Mouse (Mus musculus): Measurements from ENCODE around the gene Tmtc2.
A peak's percentile ranks its signal among the peaks of the same experiment; 100 is the strongest.

The Tmtc2 gene

DNA sequence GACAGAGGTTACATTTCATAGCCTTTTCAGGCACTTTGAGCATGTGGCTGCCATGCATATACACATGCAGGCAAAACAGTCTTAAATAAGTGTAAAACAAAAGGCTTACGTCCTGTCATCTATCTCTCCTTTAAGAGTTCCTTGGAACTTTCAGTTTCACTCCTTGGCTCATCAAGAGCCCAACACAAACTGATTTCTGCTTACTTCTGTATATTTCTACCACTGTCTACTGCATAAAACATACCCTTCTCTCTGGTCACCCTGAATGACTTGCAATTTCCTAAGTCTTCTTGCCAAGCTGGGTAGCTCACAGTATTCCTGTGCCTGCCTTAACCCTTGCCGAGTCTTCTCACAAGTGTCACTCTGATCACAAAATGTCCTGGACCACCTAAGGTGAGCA lies 26.2 kb downstream of the Tmtc2 start:
- DNase-seq (ENCODE audit: low read depth, low spot score), result no peak

DNA sequence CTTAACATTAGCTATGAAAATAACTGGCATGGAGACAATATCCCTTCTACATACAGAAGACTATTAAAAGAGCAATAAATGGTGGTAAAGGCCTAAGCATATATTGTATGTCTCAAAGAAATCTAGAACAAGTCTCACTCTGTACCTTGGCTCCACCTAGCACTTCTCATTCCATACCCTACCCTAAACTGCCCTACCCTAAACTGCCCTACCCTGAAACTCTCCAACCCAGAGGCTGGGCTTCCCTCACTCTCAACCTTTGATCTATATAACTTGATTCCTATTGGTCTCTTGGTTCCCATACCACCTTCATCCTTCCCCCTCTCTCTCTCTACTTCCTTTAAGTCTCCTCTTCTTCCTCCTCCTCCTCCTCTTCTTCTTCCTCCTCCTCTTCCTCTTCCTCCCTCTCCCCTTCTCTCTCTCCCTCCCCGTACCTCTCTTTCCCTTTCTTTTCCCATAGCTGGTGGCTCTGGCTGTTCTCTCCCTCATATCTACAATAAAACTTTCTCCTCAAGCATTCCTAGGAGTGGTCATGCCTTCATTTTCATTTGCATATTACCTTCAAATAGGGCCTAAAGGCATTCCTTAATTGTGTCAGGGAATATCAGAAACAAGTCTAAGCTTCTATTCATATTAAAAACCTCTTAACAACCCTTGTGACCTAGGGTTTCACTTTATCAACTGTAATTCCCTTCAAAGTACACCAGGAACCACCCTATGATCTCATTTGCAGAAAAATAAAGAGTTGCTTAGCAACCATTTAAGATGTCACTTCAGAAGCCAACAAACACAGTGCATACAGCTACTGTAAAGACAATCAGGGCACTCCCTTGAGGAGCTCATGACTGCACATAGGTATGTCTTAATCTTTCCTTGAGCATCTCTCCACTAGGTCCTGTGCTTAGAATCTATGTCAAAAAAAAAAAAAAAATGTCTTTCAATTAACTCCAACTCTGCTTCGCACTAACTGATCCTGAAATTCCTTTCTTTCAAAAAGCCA lies 29.9 kb downstream of the Tmtc2 start:
- no peak for DNase-seq (ENCODE audit: low read depth, low spot score)

DNA sequence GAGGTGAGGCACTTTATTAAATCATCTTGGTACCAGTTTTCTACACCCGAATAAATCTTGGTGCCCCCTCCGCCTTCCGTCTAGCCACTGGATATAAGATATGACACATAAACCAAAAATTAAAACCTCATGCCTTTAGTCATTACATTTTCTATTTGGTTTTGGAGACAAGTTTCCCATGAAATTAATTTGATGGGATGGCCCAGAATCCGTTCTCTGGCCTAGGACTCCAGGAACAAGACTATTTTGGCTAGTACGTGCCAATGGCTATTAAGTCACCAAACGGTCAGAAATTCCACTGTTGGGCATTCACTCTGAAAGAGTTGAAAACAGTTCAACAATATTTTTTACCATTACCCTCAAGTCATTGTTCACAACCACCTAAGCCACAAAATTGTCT lies 32.2 kb downstream of the Tmtc2 start:
- DNase-seq (ENCODE audit: low read depth, low spot score), result no peak

DNA sequence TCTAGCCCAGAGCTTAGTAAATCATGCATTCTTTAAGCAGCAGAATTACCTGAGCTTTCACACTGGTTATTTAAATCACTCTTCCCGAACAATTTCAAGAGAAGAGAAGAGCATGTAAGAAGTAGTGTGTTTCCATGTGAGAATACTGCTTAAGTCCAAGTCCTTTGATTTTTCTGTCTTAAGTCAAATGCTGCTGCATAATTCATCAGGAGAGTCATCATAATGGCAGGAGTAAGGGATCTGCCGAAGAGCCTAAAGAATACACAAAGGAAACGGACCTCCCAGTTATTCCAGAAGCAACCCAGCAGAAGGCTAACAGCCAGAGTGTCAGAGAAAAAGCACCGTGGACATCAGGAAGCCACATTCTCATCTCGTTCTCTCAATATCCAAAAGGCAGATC lies 34.6 kb downstream of the Tmtc2 start:
- no peak for DNase-seq (ENCODE audit: low read depth, low spot score)

GRCm38 (mm10) chr10:105536910-105537309 lies 37.3 kb downstream of the Tmtc2 start:
- DNase-seq (ENCODE audit: low read depth, low spot score), result no peak

GRCm38 (mm10) chr10:105535848-105536247 lies 38.4 kb downstream of the Tmtc2 start:
- no peak for DNase-seq (ENCODE audit: low read depth, low spot score)

DNA sequence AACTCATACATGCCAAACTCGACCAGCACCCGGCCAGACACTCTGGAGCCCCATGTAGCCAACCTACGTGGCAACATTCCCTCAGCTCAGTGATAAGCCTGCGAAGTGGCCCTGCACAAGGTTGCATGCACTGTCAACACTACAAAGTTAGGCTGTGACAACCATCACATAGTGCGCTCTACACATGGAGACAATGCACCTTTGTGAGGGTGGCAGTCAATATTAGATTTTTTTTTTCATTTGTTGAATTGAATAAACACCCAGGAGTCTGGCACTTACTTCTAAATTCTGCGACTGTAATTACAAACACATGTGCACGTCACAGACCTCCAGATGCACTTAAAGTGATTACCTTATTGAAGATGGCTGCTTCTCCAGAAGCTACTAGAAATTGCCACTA lies 41.5 kb downstream of the Tmtc2 start:
- no peak for DNase-seq (ENCODE audit: low read depth, low spot score)

GRCm38 (mm10) chr10:105532019-105532525 lies 42.2 kb downstream of the Tmtc2 start:
- DNase-seq (ENCODE audit: low read depth, low spot score), result no peak

DNA sequence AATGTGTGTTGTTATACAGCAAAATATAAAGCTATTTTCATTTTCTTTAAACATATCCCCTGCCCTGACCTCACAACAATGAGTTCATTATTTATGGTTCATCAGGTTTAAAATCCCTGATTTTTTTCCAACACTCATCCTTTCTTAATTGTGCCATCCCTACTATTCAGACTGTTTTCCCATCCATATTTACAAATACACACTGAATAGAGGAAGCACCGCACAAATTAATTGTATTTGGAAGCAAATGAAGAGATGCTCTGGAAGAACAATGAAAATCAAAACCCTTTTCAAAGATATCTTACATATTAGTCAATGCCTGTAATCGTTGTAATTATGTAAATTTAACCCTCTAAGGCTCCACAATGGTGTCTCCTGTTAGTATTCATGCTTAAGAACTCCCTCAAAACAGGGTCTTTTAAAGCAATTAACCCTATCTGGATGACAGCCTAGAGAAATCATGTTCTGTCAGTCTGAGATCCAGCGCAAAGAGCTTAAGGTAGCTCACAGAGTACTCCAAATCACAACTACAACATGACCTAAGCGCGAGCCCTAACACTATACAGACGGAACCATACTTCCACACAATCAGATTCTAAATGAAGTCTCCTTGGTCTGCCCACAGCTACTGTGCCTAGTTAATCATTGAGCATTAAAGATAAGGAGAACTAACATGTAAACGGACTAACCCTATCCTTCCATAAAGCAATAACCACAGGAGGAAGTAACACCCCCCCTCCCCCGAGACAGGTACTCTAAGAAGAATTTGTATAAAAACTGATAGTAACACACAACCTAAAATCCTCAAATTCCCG lies 43.0 kb downstream of the Tmtc2 start:
- DNase-seq (ENCODE audit: low read depth, low spot score), result no peak

GRCm38 (mm10) chr10:105523405-105524088 lies 50.7 kb downstream of the Tmtc2 start:
- DNase-seq (ENCODE audit: low read depth, low spot score), result no peak

GRCm38 (mm10) chr10:105522431-105522830 lies 51.8 kb downstream of the Tmtc2 start:
- no peak for DNase-seq (ENCODE audit: low read depth, low spot score)

- DNase-seq (ENCODE audit: low read depth, low spot score), result no peak
These were observed 55.0 kb downstream of the Tmtc2 start for GRCm38 (mm10) chr10:105519154-105519806.

- no peak for DNase-seq (ENCODE audit: low read depth, low spot score)
These were observed 56.1 kb downstream of the Tmtc2 start for GRCm38 (mm10) chr10:105518144-105518543.

DNA sequence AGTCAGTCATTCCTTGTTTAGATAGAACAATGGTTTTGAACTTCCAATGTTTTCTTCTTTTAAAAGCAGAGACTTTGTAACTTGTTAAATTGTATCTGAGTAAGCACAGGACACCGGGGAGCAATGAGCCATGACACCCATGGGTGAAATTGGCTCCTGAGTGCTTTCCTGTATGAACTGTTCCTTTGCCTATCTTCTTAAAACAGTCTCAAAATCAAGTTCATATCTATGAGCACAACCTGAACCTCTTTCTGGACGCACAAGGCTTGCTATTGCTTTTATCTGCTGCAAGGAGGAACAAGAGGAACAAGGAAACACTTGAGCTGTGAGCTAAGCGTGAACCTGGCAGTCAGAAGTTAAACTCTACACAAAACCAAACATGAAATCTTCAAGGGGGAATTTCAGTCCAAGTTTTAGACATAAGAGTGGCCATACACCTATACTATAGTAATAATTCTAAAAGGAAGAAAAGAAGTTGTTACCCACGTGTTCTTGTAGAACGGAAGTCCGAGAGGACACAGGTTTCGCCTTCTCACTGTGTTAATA lies 60.4 kb downstream of the Tmtc2 start:
- no peak for DNase-seq (ENCODE audit: low read depth, low spot score)

GRCm38 (mm10) chr10:105509896-105510272 lies 64.4 kb downstream of the Tmtc2 start:
- DNase-seq (ENCODE audit: low read depth, low spot score), result no peak

DNA sequence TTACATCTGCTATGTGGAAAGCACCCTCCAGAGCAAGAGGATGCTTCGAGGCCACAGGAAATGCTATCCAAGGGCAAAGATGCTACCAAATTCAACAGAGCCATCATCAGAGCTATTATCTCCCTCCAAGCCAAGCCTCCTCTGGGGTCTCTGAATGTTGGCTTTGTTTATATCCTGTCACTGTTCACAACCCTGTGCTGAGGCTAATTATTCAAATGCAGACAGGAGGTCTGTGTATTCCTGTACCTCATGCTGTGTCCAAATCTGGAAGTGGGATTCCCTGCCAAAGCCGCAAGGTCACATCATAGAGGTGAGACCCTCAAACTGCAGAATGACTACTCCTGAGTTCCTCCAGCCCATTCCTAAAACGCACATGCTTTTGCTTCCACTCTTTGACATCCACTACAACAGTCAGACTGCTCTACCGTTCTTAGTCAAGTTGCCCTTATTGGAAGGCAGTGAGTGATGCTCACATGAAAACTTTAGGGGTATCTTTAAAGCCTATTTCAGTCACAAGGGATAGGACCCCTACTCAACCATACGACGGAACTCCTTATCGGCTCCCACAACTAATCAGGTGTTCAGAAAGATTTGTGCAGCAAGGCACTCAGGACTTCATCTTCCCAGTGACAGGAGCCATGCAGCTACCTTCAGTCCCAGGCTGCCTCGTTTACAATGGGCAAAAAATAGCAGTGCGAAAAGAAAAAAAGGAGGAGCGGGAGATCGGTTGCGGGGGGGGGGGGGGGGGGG lies 64.9 kb downstream of the Tmtc2 start:
- no peak for DNase-seq (ENCODE audit: low read depth, low spot score)

- peak; percentile 54 for DNase-seq (ENCODE audit: low read depth, low spot score)
These were observed 66.1 kb downstream of the Tmtc2 start for GRCm38 (mm10) chr10:105507982-105508786.

- no peak for DNase-seq (ENCODE audit: low read depth, low spot score)
These were observed 68.2 kb downstream of the Tmtc2 start for GRCm38 (mm10) chr10:105506046-105506445.

- no peak for DNase-seq (ENCODE audit: low read depth, low spot score)
These were observed 69.8 kb downstream of the Tmtc2 start for GRCm38 (mm10) chr10:105504472-105504871.

All from A20 (cell line).